Comparison of ENCODE assay signal across 13 mouse cellular contexts in genomic region chr17:6864869-6865268, GRCm38 (mm10).
DNase-seq lines count a peak whose midpoint lies in the region; ATAC-seq lines count a peak whose summit lies in the region.
"Had no signal": no experiment of that assay in that cellular context is flagged by ENCODE, and none has a peak within 500 bp of the region (broad histone marks: within the 10 kb centered on the region; RNA-seq: fewer than 3 reads in every experiment).

No protein-coding gene starts in this region.

- H3K4me1 ChIP-seq in kidney, embryonic 15.5 days = peaks cover 56% of the 10 kb centered on the region
- H3K4me1 ChIP-seq in forebrain, embryonic 15.5 days = peaks cover 36% of the 10 kb centered on the region
- peaks cover 36% of the 10 kb centered on the region for H3K4me1 ChIP-seq in hindbrain, embryonic 13.5 days (replicated peaks)
- peaks cover 28% of the 10 kb centered on the region for H3K4me1 ChIP-seq in neural tube, embryonic 12.5 days

- no peaks in the 10 kb centered on the region for H3K36me3 ChIP-seq in kidney, embryonic 15.5 days
- no peaks in the 10 kb centered on the region for H3K36me3 ChIP-seq in forebrain, embryonic 15.5 days
- no peaks in the 10 kb centered on the region for H3K36me3 ChIP-seq in hindbrain, embryonic 13.5 days
- no peaks in the 10 kb centered on the region for H3K36me3 ChIP-seq in neural tube, embryonic 12.5 days
- H3K36me3 ChIP-seq: liver, embryonic 13.5 days had no signal

- no peak overlapping the region for H3K4me3 ChIP-seq in kidney, embryonic 15.5 days (replicated peaks)
- H3K4me3 ChIP-seq in forebrain, embryonic 15.5 days = no peak overlapping the region
- H3K4me3 ChIP-seq in hindbrain, embryonic 13.5 days = no peak overlapping the region
- no peak overlapping the region for H3K4me3 ChIP-seq in neural tube, embryonic 12.5 days
- H3K4me3 ChIP-seq: liver, embryonic 13.5 days; megakaryocyte, embryonic 14.5 days had no signal

- DNase-seq in kidney, postnatal 14 days = no peak
- no peak for DNase-seq in layer of hippocampus, postnatal 14 days (ENCODE audit: low spot score in 2 of 2)
- DNase-seq in embryo, embryonic 11 days = no peak
- DNase-seq: cerebellum, postnatal 36 days; liver, embryonic 13.5 days; thymus, postnatal 4 days had no signal

- H3K9ac ChIP-seq in kidney, embryonic 15.5 days = no peak overlapping the region
- no peak overlapping the region for H3K9ac ChIP-seq in forebrain, embryonic 15.5 days (replicated peaks)
- H3K9ac ChIP-seq in hindbrain, embryonic 13.5 days = no peak overlapping the region
- 0 out of 2 replicates have a peak overlapping the region, but pooled peaks have one; percentile 9 for H3K9ac ChIP-seq in neural tube, embryonic 12.5 days
- H3K9ac ChIP-seq: liver, embryonic 13.5 days had no signal

- no peaks in the 10 kb centered on the region for H3K9me3 ChIP-seq in kidney, embryonic 15.5 days (replicated peaks)
- no peaks in the 10 kb centered on the region for H3K9me3 ChIP-seq in forebrain, embryonic 15.5 days
- no peaks in the 10 kb centered on the region for H3K9me3 ChIP-seq in hindbrain, embryonic 13.5 days
- H3K9me3 ChIP-seq in neural tube, embryonic 12.5 days = no peaks in the 10 kb centered on the region
- H3K9me3 ChIP-seq: liver, embryonic 13.5 days; megakaryocyte, embryonic 14.5 days had no signal

- peak overlapping the region; percentile 56; the same call in 1 of the 2 replicates for H3K27ac ChIP-seq in kidney, embryonic 15.5 days
- H3K27ac ChIP-seq in forebrain, embryonic 15.5 days (replicated peaks) = no peak overlapping the region
- no peak overlapping the region for H3K27ac ChIP-seq in hindbrain, embryonic 13.5 days
- H3K27ac ChIP-seq in neural tube, embryonic 12.5 days = no peak overlapping the region
- H3K27ac ChIP-seq: liver, embryonic 13.5 days had no signal

- peak overlapping the region; percentile 40 for H3K4me2 ChIP-seq in kidney, embryonic 15.5 days
- 0 out of 2 replicates have a peak overlapping the region, but pooled peaks have one; percentile 14 for H3K4me2 ChIP-seq in forebrain, embryonic 15.5 days (replicated peaks)
- H3K4me2 ChIP-seq in hindbrain, embryonic 13.5 days = peak overlapping the region; percentile 26
- peak overlapping the region; percentile 44 for H3K4me2 ChIP-seq in neural tube, embryonic 12.5 days (replicated peaks)
- H3K4me2 ChIP-seq: liver, embryonic 13.5 days had no signal

- WGBS in kidney, embryonic 15.5 days = 11% methylated on average over 13 of the region's 13 CpGs
- 19% methylated on average over 13 of the region's 13 CpGs for WGBS in forebrain, embryonic 15.5 days
- 19% methylated on average over 13 of the region's 13 CpGs for WGBS in hindbrain, embryonic 13.5 days
- WGBS in neural tube, embryonic 12.5 days = 12% methylated on average over 13 of the region's 13 CpGs

- ATAC-seq in kidney, embryonic 15.5 days (replicated peaks; ENCODE audit: low FRiP score) = no peak
- ATAC-seq in forebrain, embryonic 15.5 days (replicated peaks) = no peak
- no peak for ATAC-seq in hindbrain, embryonic 13.5 days (ENCODE audit: low FRiP score)
- no peak for ATAC-seq in neural tube, embryonic 12.5 days (ENCODE audit: low FRiP score, low read depth)
- ATAC-seq: lung, postnatal 0 days had no signal

- no peaks in the 10 kb centered on the region for H3K27me3 ChIP-seq in kidney, embryonic 15.5 days
- no peaks in the 10 kb centered on the region for H3K27me3 ChIP-seq in forebrain, embryonic 15.5 days
- peaks cover 31% of the 10 kb centered on the region; the same call in 1 of the 2 replicates for H3K27me3 ChIP-seq in hindbrain, embryonic 13.5 days
- H3K27me3 ChIP-seq in neural tube, embryonic 12.5 days (replicated peaks) = no peaks in the 10 kb centered on the region; the same call in 1 of the 2 replicates
- H3K27me3 ChIP-seq: CH12.LX had no signal
